Mouse (Mus musculus) c-Kit-negative CD71-positive TER-119-positive erythroid progenitor cells, embryonic 14.5 days (primary cell): ENCODE results near the gene Sh3pxd2a.

ENCODE experiments used
- DNase-seq: peaks from one replicate; pipeline ENCODE4 v3.0.0-alpha.2; 2013; ENCODE audit warnings: low read depth, low spot score

Sh3pxd2a gene

GRCm38 (mm10) chr19:47314076-47314941 is 149.9 kb downstream of the Sh3pxd2a start:
- DNase-seq = no peak

GRCm38 (mm10) chr19:47313387-47314075 is 150.7 kb downstream of the Sh3pxd2a start:
- DNase-seq = no peak

DNA sequence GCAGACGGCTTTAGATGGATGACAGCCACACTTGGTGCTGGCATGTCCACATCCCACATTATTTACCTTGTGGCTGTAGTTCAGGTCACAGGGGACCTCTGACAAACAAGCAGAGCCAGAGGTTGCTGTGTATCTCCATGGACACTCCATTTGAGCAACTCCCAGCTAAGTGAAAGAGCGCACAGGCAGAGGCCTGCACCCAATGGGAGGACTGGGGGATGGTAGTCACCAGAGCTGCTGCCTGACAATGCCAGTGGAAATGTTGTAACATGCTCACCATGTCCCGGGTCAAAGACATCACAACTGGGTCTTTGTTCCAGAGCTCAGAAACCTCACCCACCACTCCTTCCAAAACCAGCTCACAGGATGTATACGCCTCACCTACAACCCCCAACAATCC is 153.0 kb downstream of the Sh3pxd2a start:
- no peak for DNase-seq

GRCm38 (mm10) chr19:47309824-47310223 is 154.4 kb downstream of the Sh3pxd2a start:
- no peak for DNase-seq

DNA sequence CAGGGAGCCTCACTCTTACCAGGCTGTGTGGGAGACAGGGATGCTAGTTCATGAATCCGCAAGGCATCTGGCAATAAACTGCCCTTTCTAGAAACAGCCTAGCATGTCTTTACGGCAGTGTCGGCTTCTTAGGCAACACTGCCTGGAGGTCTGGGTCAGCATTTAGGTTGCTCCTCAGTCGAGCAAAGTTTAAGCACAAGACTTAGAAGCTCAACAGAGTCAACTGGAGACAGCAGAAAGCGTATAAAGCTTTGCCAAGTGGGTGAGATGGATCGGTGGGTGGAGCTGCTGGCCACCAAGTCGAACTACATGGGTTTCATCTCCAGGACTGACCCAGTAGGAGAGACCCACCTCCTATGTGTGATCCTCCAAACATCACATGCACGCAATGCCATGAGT is 157.3 kb downstream of the Sh3pxd2a start:
- no peak for DNase-seq

DNA sequence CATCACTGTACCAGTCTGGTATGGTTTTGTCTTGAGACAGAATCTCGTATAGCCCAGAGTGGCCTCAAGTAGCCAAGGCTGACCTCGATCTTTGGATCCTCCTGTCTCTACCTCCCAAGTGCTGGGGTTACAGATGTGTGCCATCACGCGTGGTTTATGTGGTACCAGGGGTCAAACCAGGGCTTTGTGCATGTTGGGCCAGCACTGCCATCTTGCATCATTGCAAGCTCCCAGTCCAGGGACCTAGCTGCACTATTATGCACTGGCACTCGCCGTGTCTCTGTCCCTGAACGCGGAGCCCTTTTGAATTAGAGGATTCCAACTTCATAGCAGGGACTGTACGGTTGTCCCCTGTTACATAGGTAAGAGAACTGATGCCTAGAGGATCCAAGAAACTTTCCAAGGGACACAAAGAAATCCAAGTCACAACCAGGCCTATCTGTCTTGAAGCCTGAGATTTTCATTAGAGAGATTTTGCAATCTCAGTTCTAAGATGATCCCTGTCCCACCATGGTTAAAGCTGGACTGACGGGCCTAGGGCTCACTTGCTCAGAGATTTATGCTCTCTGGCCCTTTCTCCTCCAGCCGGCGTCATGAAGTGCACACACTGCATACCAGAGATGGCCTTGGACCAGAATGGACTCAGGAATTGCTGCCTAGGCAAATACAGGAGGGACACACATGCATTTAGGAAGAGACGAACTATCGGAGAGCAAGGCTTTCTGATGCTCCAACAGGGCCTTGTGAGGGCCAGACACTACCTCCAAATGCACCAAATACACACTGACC is 157.9 kb downstream of the Sh3pxd2a start:
- DNase-seq = no peak

- no peak for DNase-seq
Measured at GRCm38 (mm10) chr19:47305401-47305800, 158.8 kb downstream of the Sh3pxd2a start.

DNA sequence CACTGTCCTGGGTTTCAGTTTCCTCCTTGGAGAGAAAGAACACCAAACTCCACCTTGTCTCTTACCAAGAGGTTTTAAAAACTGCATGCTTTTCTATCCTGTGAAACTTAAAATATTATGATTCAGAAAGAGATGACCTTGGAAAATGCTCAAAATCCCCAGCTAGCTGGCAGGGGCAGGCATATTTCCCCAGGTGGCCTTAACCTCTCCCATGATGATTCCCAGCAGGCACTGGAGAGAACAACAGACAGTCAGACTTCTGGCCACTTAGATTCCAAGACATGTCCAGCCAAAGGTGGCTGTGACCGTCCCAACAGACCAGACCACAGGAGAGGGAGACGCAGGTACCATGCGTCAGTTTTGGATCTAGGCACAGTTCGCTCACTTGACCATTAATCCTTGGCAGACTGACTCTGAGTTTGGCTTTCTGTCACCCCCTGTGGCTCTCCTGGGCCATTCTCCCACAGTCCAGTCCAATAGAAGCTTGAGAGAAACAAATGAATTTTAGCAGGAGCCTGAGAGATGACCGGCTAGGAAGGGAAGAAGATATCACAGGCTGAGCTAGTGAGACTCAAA is 159.9 kb downstream of the Sh3pxd2a start:
- no peak for DNase-seq

- DNase-seq = no peak
Measured at GRCm38 (mm10) chr19:47303128-47303527, 161.1 kb downstream of the Sh3pxd2a start.

DNA sequence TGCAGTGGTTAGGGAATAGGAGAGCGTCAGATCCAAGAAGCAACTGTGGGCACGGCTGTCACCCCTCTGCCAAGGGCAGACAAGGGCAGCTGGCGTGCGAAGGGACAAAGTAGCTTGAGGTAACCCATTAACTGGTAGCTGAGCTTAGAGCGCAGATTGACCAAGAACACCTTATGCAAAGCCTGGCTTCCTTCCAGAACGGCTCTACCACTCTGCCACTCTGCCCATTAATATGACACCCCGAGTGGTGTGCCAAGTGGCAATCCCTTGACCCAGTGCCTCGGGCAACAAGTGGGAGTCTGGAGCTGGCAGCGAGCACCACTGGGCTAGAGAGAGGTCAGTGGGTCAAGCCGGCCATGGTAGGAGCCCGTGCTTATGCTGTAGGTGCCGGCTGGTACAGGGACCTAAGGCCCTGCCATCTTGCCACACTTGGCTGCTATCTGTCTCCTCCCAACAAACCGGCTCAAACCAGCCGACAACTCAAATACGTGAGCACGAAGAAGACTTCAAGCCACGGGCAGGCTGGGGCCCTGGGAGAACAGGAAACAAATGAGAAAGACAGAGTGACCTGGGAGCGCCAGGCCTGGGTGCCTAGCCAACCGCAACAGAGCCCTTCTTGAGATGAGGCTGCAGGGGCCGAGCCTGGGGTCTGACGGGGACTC is 161.9 kb downstream of the Sh3pxd2a start:
- no peak for DNase-seq

- no peak for DNase-seq
Measured at GRCm38 (mm10) chr19:47301303-47302190, 162.7 kb downstream of the Sh3pxd2a start.

DNA sequence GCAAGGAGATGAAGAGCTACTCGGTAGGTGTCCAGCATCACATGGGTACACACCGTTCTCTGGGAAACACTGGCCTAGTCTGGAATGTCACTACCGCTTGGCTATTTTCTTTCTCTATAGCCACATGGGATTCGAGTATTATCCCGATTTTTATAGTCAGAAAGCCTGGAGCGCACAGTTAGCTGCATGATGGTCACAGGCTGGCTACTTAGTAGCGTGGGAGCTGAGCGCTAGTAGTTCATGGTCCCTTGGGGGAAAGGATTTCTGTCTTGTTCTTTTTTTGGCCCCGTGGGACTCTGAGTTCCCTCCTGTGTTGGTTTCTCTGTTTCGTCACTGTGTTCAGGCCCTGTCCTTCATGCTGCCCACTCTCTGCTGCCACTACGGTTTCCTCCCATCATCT is 166.1 kb downstream of the Sh3pxd2a start:
- DNase-seq = no peak

GRCm38 (mm10) chr19:47292451-47292951 is 171.7 kb downstream of the Sh3pxd2a start:
- no peak for DNase-seq

GRCm38 (mm10) chr19:47291307-47292080 is 172.7 kb downstream of the Sh3pxd2a start:
- DNase-seq = no peak

- no peak for DNase-seq
Measured at GRCm38 (mm10) chr19:47286886-47287450, 177.2 kb downstream of the Sh3pxd2a start.

- DNase-seq = no peak
Measured at GRCm38 (mm10) chr19:47285581-47285980, 178.6 kb downstream of the Sh3pxd2a start.

DNA sequence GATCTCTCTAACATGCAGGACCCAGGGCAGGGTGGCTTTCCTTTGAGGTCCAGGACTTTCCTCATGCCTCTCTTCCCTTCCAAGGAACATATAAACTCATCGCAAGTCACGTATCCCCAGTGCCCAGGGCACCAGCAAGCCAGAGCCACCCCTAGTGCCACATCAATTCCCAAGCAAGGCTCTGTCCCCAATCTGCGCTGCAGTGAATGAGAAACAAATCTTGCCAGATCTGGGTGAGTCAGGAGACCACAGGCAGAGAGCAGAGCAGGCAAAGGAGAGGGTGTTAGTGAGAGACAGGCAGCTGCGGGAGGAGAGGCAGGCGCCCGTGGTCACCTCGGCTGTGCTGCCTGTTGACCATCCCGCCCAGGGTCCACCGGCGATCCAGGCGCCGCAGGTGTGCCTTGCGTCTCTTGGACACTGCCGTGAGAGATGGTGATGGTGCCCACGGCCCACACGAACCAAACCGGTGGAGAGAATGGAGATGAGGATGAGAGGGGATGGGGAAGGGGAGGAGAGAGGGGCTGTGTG is 181.4 kb downstream of the Sh3pxd2a start:
- no peak for DNase-seq

- no peak for DNase-seq
Measured at GRCm38 (mm10) chr19:47282050-47282454, 182.1 kb downstream of the Sh3pxd2a start.

DNA sequence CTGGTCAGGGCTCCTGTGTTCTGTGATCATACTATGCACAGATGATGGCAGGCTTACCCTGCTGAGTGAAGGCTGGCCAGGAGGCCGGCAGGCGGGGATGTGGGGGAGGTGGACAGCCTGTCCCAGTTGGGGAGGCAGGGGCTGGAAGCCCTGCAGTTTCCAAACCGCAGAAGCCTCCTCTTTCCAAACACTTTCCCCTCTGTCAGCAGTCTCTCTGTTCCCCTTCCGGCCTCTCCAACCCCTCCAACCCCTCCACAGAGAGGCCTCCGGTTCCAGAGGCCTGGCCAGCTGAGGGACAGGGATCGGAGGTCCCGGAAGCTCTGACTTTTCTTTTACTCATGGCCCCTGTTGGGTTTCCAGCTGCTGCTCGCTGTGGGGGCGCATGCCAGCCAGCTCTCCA is 183.3 kb downstream of the Sh3pxd2a start:
- no peak for DNase-seq
